Mouse (Mus musculus): Measurements from ENCODE around the gene Crmp1. TPM values are rescaled to one million over a fixed set of nuclear protein-coding genes. Genes with fewer than 3 reads are reported as not detected.

Gene Crmp1
- total and polyA plus RNA-seq, 3 experiments = 3.3 to 19.6 (median 10.5) TPM

GRCm38 (mm10) chr5:37296717-37297116 lies 55.0 kb downstream of the Crmp1 start:
- in situ Hi-C loops (cut with MboI; ENCODE audit: low pct_ligation_motif_present, low pct_unique_long_range_greater_than_20kb, low sequenced_read_pairs) (loop anchor here (10.0 kb wide), 2 partner anchors 58 to 418 kb away; partner anchors contain the start of gene Stk32b), dilution Hi-C loops (cut with MboI; ENCODE audit: extremely low pct_ligation_motif_present, extremely low pct_unique_long_range_greater_than_20kb, low sequenced_read_pairs) (no loop called here)
- TF ChIP-seq CHD1 (IDR thresholded peaks at IDR 0.05; ENCODE audit: low read depth, low read length) (no peak), USF1 (IDR thresholded peaks at IDR 0.05; ENCODE audit: low read depth, low read length) (no peak), POLR2AphosphoS2 (IDR thresholded peaks at IDR 0.05; ENCODE audit: low read depth, low read length) (no peak), BHLHE40 (IDR thresholded peaks at IDR 0.05; ENCODE audit: low read depth, low read length) (no peak), ZC3H11A (IDR thresholded peaks at IDR 0.05; ENCODE audit: low read depth, low read length) (no peak), ETS1 (conservative IDR thresholded peaks at IDR 0.05; ENCODE audit: low read depth, low read length) (no peak), KAT2A (IDR thresholded peaks at IDR 0.05; ENCODE audit: insufficient replicate concordance, low read length) (no peak), E2F4 (IDR thresholded peaks at IDR 0.05; ENCODE audit: insufficient replicate concordance, low read depth, low read length) (no peak), NELFE (IDR thresholded peaks at IDR 0.05; ENCODE audit: low read depth, low read length) (no peak), MAZ (IDR thresholded peaks at IDR 0.05; ENCODE audit: low read depth, low read length) (no peak), MAFK (IDR thresholded peaks at IDR 0.05; ENCODE audit: insufficient replicate concordance, low read length) (no peak), ELF1 (IDR thresholded peaks at IDR 0.05; ENCODE audit: low read depth, low read length) (no peak), SIN3A (IDR thresholded peaks at IDR 0.05; ENCODE audit: low read length) (no peak), MYC (IDR thresholded peaks at IDR 0.05; ENCODE audit: low read depth, low read length) (no peak)
- no peaks in the 10 kb centered on the region for H3K9me3 ChIP-seq (replicated peaks; ENCODE audit: low read length)
- H3K9ac ChIP-seq (ENCODE audit: insufficient read depth, low read depth) = no peak overlapping the region
- H3K27ac ChIP-seq (ENCODE audit: insufficient read depth, low read depth) = no peak overlapping the region
- peaks cover 0 to 8% of the 10 kb centered on the region in 2 experiments; a peak in 2 of 4 replicates for H3K4me1 ChIP-seq (ENCODE audit: control insufficient read depth in 1 of 2, insufficient read depth in 2 of 2)
- H3K4me2 ChIP-seq (ENCODE audit: insufficient read depth, low read depth, poor library complexity, severe bottlenecking) = no peak overlapping the region
- H3K36me3 ChIP-seq (replicated peaks in 1 of 2; ENCODE audit: control insufficient read depth in 1 of 2, insufficient read depth in 1 of 2, low read length in 1 of 2) = peaks cover 0 to under 1% of the 10 kb centered on the region in 2 experiments
- DNase-seq (ENCODE audit: extremely low read depth) = no peak
- peaks cover 3% of the 10 kb centered on the region for H3K27me3 ChIP-seq (replicated peaks)
- no peak overlapping the region for H3K4me3 ChIP-seq (replicated peaks in 1 of 3; ENCODE audit: low read depth in 2 of 3, low read length in 2 of 3, poor library complexity in 1 of 3)
- H3K79me2 ChIP-seq (replicated peaks; ENCODE audit: control insufficient read depth, extremely low read depth, insufficient read depth, poor library complexity, severe bottlenecking) = no peaks in the 10 kb centered on the region

- dilution Hi-C loops (cut with MboI; ENCODE audit: extremely low pct_ligation_motif_present, extremely low pct_unique_long_range_greater_than_20kb, low sequenced_read_pairs) = no loop called here
- no peaks in the 10 kb centered on the region for H3K79me2 ChIP-seq (replicated peaks; ENCODE audit: control insufficient read depth, extremely low read depth, insufficient read depth, poor library complexity, severe bottlenecking)
- DNase-seq (ENCODE audit: extremely low read depth) = peak; percentile 37
These were observed 56.6 kb downstream of the Crmp1 start for GRCm38 (mm10) chr5:37298370-37298769.

More at GRCm38 (mm10) chr5:37298370-37298769, 56.6 kb downstream of the Crmp1 start:
- H3K4me1 ChIP-seq (ENCODE audit: control insufficient read depth in 1 of 2, insufficient read depth in 2 of 2) = peaks cover 3 to 16% of the 10 kb centered on the region in 2 experiments; a peak in 3 of 4 replicates
- no peak overlapping the region for H3K4me3 ChIP-seq (replicated peaks in 1 of 3; ENCODE audit: low read depth in 2 of 3, low read length in 2 of 3, poor library complexity in 1 of 3)
- no peak overlapping the region for H3K4me2 ChIP-seq (ENCODE audit: insufficient read depth, low read depth, poor library complexity, severe bottlenecking)
- in situ Hi-C loops (cut with MboI; ENCODE audit: low pct_ligation_motif_present, low pct_unique_long_range_greater_than_20kb, low sequenced_read_pairs) = loop anchor here (10.0 kb wide), 2 partner anchors 56 to 416 kb away; partner anchors contain the start of gene Stk32b
- no peak overlapping the region for H3K9ac ChIP-seq (ENCODE audit: insufficient read depth, low read depth)
- peaks cover 3% of the 10 kb centered on the region for H3K27me3 ChIP-seq (replicated peaks)
- no peaks in the 10 kb centered on the region for H3K36me3 ChIP-seq (replicated peaks in 1 of 2; ENCODE audit: control insufficient read depth in 1 of 2, insufficient read depth in 1 of 2, low read length in 1 of 2)
- TF ChIP-seq ZC3H11A (IDR thresholded peaks at IDR 0.05; ENCODE audit: low read depth, low read length) (peak; percentile 68), SIN3A (IDR thresholded peaks at IDR 0.05; ENCODE audit: low read length) (no peak), SMC3 (IDR thresholded peaks at IDR 0.05; ENCODE audit: low read depth, low read length) (peak; percentile 93), CTCF (conservative IDR thresholded peaks at IDR 0.05 in 1 of 2, IDR thresholded peaks at IDR 0.05 in 1 of 2; ENCODE audit: low read depth in 2 of 2, low read length in 2 of 2) (peak; percentile 68 to 94), NELFE (IDR thresholded peaks at IDR 0.05; ENCODE audit: low read depth, low read length) (peak; percentile 17; the same call in 1 of the 2 replicates), POLR2A (IDR thresholded peaks at IDR 0.05; ENCODE audit: low read depth, low read length) (no peak), RAD21 (IDR thresholded peaks at IDR 0.05; ENCODE audit: low read depth, low read length) (peak; percentile 93), PAX5 (IDR thresholded peaks at IDR 0.05; ENCODE audit: low read length) (no peak), JUND (conservative IDR thresholded peaks at IDR 0.05; ENCODE audit: low read depth, low read length) (no peak)
- H3K9me3 ChIP-seq (replicated peaks; ENCODE audit: low read length) = no peaks in the 10 kb centered on the region
- no peak overlapping the region for H3K27ac ChIP-seq (ENCODE audit: insufficient read depth, low read depth)

All from CH12.LX (cell line).